Mouse (Mus musculus) skeletal muscle tissue, postnatal 0 days (tissue): Measurements from ENCODE around the gene Rabif. TPM values are rescaled to one million over a fixed set of nuclear protein-coding genes. Genes with fewer than 3 reads are reported as not detected.

Source experiments
- polyA plus RNA-seq: library from polyadenylated mRNA; unstranded; fragments of >200 nt; fragmentation: Nextera tagmentation; extraction: Ambion mirVana; gene quantifications from 2 replicates; pipeline ENCODE4 v1.2.1, GENCODE M21; 2015

The Rabif gene
- 17.0 and 18.3 TPM in 2 replicates for polyA plus RNA-seq

DNA sequence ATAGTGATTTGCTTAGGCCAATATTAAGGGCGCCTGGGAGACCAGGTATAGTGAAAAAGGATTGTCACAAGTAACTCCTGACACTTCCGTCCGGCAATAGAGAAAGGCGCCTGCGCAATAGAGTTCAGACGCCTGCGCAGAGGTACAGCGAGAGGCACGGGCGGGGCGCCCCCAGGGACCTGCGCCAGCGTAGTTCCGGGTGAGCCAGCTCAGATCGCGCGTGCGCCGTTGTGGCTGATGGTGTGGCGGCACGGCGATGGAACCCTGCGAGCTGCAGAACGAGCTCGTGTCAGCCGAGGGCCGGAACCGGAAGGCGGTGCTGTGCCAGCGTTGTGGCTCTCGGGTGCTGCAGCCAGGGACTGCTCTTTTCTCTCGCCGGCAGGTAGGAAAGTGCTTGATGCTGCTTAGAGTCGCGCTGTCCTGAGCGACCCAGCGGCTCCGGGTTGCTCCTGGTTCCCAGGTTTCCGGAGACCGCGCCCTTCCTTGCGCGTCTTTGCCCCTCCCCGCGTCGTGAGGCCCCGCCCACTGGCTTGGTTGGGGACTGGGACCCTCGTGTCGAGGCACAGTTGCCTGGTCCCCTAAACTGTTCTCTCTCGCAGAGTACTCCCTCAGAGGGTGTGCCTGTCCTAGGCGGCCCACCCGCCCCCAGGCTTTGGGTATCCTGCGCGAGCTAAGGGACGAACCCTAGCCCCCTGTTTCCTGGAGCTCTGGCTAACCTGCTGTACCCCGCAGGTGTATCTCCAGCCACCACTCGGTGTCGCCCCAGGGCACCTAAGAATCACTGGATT lies at the start of gene Rabif:
Gene Rabif (plus strand): TSS at position 221 of the 788 bp plus-strand sequence.

DNA sequence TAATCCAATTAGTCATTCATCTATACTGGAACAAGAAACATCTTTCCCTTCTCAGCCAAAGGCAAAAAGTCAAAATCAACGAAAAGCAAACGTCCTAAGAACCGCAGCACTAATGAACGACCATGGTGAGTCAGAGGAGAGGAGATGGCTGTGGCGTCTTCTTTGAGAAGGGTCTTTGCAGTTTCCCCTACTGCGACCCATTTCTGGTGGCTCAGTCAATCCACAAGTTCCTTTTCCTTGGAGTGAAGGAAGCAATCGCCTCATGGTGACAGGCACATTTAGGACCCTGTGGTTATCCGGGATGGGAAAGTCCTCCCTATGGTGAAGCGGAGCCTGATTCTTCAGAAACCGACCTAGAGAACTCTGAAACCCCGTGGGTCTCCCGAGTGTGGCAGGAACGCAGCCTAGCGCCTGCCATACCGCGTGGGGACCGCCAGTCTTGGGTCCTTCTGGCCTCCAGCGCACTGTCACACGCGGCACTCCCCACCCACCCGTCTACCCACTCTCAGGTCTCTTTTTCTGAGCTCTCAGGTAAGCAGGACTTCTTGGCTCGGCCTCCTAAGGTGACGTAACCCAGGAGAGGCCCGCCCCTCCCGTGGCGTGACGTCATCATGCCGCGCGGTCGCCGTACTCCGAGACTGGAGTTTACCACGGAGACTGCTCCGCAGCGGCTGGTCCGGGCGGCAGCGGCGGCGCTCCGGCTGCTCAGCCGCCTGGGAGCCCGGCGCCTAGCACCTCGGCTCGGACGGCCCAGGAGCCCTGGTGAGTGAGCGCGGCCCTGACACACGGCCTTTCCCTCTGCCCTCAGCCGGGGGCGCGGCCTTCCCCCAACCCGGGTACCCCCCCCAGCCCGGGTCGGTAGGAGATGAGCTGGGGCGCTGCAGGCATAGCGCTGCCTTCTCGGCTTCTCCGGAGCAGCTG lies 39.3 kb upstream of the Rabif start, which contains the start of gene Klhl12:
Gene Klhl12 (plus strand): TSS at position 628 of the 921 bp plus-strand sequence.

GRCm38 (mm10) chr1:134549632-134550132 lies 55.2 kb downstream of the Rabif start, which contains the start of gene Mgat4e:
Mgat4e (minus strand) TSS chr1:134549682.

Other genes starting within 250 kb of the Rabif start
- 349 and 369 TPM in 2 replicates for gene Myog, start 204.7 kb upstream of the Rabif start, polyA plus RNA-seq
- gene Ppfia4, start 161.7 kb upstream of the Rabif start, polyA plus RNA-seq: 14.6 and 17.4 TPM in 2 replicates
- 27.1 and 34.4 TPM in 2 replicates for gene Tmem183a, start 132.7 kb upstream of the Rabif start, polyA plus RNA-seq
- gene 4933406M09Rik, start 108.7 kb upstream of the Rabif start, polyA plus RNA-seq: not detected in 2 replicates
- 77.3 and 86.6 TPM in 2 replicates for gene Cyb5r1, start 89.1 kb upstream of the Rabif start, polyA plus RNA-seq
- gene Adipor1, start 79.3 kb upstream of the Rabif start, polyA plus RNA-seq: 106 and 110 TPM in 2 replicates
- gene Klhl12, start 39.1 kb upstream of the Rabif start, polyA plus RNA-seq: 9.6 and 11.0 TPM in 2 replicates
- not detected in 2 replicates for gene Mgat4e, start 55.0 kb downstream of the Rabif start, polyA plus RNA-seq
- gene Kdm5b, start 65.5 kb downstream of the Rabif start, polyA plus RNA-seq: 15.8 and 17.1 TPM in 2 replicates
- gene Syt2, start 152.0 kb downstream of the Rabif start, polyA plus RNA-seq: 0.14 and 0.17 TPM in 2 replicates